Mouse (Mus musculus): ENCODE results near the gene Jak1. TPM values are rescaled to one million over a fixed set of nuclear protein-coding genes. Genes with fewer than 3 reads are reported as not detected.

The Jak1 gene
- polyA plus RNA-seq, 1 experiment from 2014 or later = 64.7 TPM

Other genes with a start within 250 kb of the Jak1 start
- not detected in 2 replicates for gene Gm10577, start 244.6 kb downstream of the Jak1 start, polyA plus RNA-seq (2016; fragmentation: Nextera tagmentation; extraction: Ambion mirVana)
- gene Raver2, start 196.3 kb downstream of the Jak1 start, polyA plus RNA-seq (2016; fragmentation: Nextera tagmentation; extraction: Ambion mirVana) = 10.8 and 13.0 TPM in 2 replicates
- gene Ak4, start 154.0 kb upstream of the Jak1 start, polyA plus RNA-seq (2016; fragmentation: Nextera tagmentation; extraction: Ambion mirVana) = 10.4 and 12.0 TPM in 2 replicates
- gene Dnajc6, start 231.4 kb upstream of the Jak1 start, polyA plus RNA-seq (2016; fragmentation: Nextera tagmentation; extraction: Ambion mirVana) = 17.8 and 22.6 TPM in 2 replicates